Mouse (Mus musculus) kidney, adult 11 months (tissue): ENCODE measurements around the gene Efcab9.

ENCODE experiments used
- DNase-seq: peaks from one replicate; pipeline ENCODE4 v3.0.0; 2022

Gene Efcab9

GRCm38 (mm10) chr11:32555103-32555689 is 23.3 kb upstream of the Efcab9 start:
- DNase-seq = no peak

GRCm38 (mm10) chr11:32554141-32555091 is 22.5 kb upstream of the Efcab9 start:
- no peak for DNase-seq

DNA sequence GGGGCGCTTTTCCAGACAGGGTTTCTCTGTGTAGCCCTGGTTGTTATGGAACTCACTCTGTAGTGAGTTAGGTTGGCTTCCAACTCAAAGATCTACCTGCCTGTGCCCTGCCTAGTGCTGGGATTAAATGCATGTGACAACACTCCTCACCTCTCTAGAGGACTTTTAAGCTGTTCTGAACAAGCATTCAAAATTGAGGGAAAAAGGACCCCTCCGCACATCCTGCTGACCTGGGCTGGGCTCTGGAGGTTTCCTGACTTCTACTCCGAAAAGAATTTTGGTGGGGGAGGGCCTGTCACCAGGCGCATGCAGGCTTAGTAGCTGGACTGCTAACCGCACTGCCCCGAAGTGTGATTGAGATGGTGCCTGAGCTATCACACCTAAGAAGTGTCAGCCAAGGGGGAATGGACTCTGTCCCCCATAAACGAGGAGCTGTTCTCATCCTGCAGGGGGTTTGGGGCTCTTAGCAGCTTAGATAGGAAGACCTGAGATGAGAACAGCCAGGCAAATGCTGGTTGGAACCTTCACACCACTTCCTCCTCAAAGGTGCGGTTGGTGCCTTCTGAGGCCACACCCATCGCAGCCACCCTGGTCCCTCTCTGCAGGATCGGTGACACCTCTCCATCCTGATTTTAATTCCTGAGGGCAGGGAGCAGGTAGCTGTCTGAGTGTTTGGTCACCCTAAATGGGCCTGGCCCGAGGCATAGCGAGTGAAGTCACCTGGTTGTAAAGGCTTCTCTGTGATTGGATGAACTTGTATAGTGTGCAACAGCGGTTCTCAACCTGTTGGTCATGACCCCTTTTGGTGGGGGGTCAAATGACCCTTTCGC is 21.6 kb upstream of the Efcab9 start:
- no peak for DNase-seq

- peak; percentile 74 for DNase-seq
Measured at GRCm38 (mm10) chr11:32552401-32553090, 20.7 kb upstream of the Efcab9 start.

- no peak for DNase-seq
Measured at GRCm38 (mm10) chr11:32551579-32552297, 19.9 kb upstream of the Efcab9 start.

DNA sequence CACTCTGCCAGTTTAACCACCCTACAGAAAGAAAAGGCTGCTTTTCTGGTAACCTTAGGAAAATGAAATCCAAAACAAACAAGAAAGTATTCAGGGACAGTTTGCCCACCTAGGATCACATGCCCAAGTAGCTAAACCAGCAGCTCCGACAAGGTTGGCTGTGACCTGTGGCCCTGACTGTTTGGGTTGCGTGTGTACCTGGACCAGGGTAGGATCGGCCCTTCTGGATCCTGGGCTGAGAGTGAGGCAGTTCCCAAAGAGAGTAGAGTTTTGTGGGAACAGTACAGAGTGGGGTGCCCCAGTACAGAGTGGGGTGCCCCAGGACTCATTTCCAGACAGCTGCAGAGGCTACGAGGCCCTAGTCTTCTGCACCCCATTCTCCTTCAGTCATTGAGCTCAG is 19.2 kb upstream of the Efcab9 start:
- no peak for DNase-seq

GRCm38 (mm10) chr11:32550102-32550501 is 18.2 kb upstream of the Efcab9 start:
- no peak for DNase-seq

DNA sequence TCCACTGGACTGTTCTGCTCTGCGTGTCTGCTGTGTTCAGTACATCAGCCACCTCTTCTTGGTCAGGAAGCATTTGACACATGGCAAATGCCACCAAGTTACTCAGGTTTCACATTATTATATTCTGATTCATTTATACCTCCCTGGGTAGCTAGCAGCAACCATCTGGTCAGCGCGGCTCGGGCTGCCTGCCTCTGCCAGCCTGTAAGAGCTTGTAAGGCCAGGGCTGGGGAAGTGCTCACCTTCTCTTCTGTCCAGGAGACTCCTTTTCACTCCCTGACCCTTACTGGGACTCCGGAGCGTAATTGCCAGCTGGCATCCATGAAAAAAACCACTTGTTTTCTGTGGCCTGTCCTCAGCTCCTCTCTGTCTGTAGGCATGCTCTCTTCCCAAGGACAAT is 17.4 kb upstream of the Efcab9 start:
- DNase-seq = no peak

DNA sequence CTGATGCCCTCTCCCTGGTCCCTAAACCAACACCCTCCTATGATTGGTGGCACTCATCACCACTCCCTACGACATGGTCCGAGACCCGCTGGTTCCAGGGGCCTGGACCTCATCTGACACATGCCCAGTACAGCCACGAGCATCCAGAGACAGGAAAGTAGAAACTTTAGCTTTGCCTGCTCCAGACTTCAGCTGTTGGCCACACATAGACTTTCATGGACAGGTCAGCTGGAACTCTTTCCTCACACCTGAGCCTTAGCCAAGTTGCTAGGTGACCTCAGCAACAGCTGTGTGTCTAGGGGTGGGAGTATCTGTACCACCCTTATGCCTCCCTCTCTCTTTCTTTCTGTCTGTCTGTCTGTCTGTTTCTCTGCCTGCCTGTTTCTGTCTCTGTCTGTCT is 16.4 kb upstream of the Efcab9 start:
- no peak for DNase-seq

- DNase-seq = no peak
Measured at GRCm38 (mm10) chr11:32547391-32547947, 15.6 kb upstream of the Efcab9 start.

GRCm38 (mm10) chr11:32546483-32546882 is 14.6 kb upstream of the Efcab9 start:
- DNase-seq = no peak

DNA sequence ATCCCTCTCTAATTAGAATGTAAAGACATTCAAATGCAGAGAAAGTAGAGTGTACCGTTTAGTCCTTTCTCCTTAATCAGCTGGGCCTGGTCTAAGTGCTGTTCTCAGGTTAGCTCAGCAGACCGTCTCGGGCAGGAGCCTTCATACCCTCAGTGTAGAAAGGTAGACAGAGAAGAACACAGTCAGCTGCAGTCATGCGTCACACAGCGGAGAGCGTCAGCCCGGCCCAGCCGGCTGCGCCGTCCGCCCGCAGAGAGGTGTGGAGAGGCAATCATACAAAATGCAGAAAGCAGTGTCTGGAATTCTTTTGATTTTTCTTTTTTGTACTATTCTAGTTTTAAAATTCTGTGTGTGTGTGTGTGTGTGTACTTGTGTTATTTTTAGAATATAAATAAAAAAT is 13.7 kb upstream of the Efcab9 start:
- DNase-seq = no peak

- no peak for DNase-seq
Measured at GRCm38 (mm10) chr11:32544497-32544896, 12.6 kb upstream of the Efcab9 start.

DNA sequence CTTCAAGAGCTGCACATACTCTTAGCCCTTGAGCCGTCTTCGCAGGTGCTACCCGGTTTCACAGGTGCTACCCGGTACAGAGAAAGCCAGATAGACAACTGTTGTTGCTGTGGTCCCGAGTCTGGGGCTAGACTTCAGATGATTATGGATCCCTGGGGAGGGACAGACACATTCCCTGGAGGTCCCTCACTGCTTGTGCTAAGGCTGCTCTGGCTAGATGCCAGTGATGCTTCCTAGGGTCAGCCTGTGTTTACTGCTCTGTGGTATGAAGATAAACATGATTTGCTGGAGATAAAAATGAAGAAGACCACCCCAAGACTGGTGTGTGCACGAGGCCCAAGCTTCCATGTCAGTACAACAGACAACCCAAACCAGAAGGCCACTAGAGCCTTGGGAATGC is 12.2 kb upstream of the Efcab9 start:
- DNase-seq = no peak

- DNase-seq = no peak
Measured at GRCm38 (mm10) chr11:32542687-32543411, 11.0 kb upstream of the Efcab9 start.

GRCm38 (mm10) chr11:32542181-32542580 is 10.3 kb upstream of the Efcab9 start:
- no peak for DNase-seq

GRCm38 (mm10) chr11:32540463-32540862 is 8.6 kb upstream of the Efcab9 start:
- no peak for DNase-seq

DNA sequence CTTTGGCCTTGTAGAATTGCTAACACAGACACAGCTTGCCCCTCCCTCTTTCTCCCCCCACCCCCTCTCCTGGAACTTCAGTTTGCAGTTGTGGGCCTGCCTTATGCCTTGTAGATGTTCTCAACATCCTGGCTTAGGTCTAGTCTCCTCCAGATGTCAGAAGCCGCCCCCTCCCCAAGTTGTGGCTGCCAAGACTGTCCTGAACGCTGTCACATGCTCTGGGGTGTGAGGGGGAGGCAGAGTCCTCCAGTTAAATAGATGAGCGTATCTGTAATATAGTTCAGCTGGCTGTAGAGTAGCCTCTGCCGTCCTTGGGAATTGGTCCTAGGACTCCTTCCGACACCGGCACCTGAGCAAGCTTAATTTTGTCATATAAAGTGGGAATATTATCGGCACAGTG is 7.8 kb upstream of the Efcab9 start:
- DNase-seq = no peak

DNA sequence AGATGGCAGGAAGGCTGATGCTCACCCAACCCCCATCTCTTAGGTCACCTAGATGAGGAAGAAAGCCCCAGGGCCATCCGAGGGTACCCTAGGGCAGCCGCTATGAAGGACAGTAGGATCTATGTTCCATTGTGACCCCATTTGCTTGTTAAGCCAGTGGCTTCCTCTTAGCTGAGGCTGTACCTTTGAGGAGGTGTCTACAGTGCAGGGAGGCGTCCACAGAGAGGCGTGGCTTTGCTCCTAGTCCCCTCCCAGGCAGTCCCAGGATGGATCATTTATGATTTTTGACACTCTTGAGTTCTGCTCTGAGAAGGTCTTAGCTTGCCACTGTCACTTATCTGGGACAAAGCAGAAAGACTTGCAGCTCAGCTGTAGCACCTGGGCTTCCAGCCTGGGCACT is 7.0 kb upstream of the Efcab9 start:
- no peak for DNase-seq

DNA sequence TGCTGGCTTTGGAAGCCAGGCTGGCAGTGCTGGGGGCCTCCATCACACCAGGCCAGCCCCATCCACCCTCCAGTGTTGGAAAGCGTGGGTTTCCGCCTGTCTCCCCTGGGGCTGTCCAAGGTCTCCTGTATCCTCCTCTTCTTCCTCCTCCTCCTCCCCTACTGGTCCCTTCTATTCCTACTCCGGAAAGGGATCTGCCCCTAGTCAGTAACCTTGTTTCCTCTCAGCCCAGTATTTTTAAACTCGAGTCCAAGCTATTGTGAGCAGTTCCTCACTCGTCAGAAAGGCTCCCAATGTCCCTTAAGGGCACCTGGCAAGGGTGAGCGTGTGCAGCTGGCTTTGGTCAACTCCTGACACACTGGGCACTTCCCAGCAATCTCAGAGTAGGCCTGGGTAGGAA is 6.6 kb upstream of the Efcab9 start:
- no peak for DNase-seq

DNA sequence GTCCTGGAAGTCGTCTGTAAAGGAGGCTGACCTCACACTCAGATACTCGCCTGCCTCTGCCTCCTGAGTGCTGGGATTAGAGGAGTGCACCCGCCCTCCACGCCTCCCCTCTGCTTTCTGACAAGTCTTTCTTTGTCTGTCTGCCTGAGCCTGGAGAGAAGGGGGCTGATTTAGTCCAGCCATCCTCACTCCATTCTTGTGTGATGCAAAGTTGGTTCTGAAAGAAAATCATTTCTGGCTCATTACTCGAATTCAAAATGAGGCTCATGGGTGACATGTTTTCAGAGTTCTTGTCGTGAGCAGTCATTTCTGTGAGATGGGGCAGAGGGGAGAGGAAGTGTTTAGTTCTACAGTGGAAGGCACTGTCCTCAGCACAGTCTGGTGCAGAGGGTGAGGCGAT is 5.1 kb upstream of the Efcab9 start:
- no peak for DNase-seq
